Mouse (Mus musculus) stomach, postnatal 0 days (tissue): ENCODE measurements around the gene Gabrg3. TPM values are rescaled to one million over a fixed set of nuclear protein-coding genes. Genes with fewer than 3 reads are reported as not detected.

ENCODE experiments used
- ATAC-seq: fragments of 200-750 bp; cut with Nextera tagmentation; 2 replicates; pipeline ENCODE4 v1.8.0; 2017; ENCODE audit not compliant: low FRiP score, low TSS enrichment
- DNase-seq: peaks from one replicate; pipeline ENCODE4 v3.0.0-alpha.2; 2016; ENCODE audit warnings: low spot score
- H3K27ac ChIP-seq: fragments of 300-500 bp; sonication (generic); replicated peaks from 2 replicates; pipeline ENCODE4 v1.5.1; 2014; ENCODE audit warnings: mild to moderate bottlenecking, control low read depth
- H3K27me3 ChIP-seq: fragments of 300-500 bp; sonication (generic); 2 replicates; pipeline ENCODE4 v1.6.1; 2014; ENCODE audit warnings: low read length; ENCODE audit not compliant: control insufficient read depth, insufficient read depth
- H3K36me3 ChIP-seq: fragments of 300-500 bp; sonication (generic); 2 replicates; pipeline ENCODE4 v1.6.1; 2014; ENCODE audit warnings: low read length, mixed read lengths; ENCODE audit not compliant: control insufficient read depth, insufficient read depth
- H3K4me1 ChIP-seq: fragments of 300-500 bp; sonication (generic); replicated peaks from 2 replicates; pipeline ENCODE4 v1.6.1; 2014; ENCODE audit warnings: antibody characterized with exemption; ENCODE audit not compliant: control insufficient read depth, insufficient read depth
- H3K4me2 ChIP-seq: fragments of 300-500 bp; sonication (generic); replicated peaks from 2 replicates; pipeline ENCODE4 v1.6.1; 2014; ENCODE audit warnings: low read depth, mild to moderate bottlenecking, control low read depth, moderate library complexity
- H3K4me3 ChIP-seq: fragments of 300-500 bp; sonication (generic); 2 replicates; pipeline ENCODE4 v1.5.1; 2014; ENCODE audit warnings: low read depth, low read length, control low read depth
- H3K9ac ChIP-seq: fragments of 300-500 bp; sonication (generic); 2 replicates; pipeline ENCODE4 v1.6.1; 2014; ENCODE audit warnings: mild to moderate bottlenecking, low read length, control low read depth, mixed read lengths
- H3K9me3 ChIP-seq: fragments of 300-500 bp; sonication (generic); 2 replicates; pipeline ENCODE4 v1.6.1; 2016; ENCODE audit warnings: low read length; ENCODE audit not compliant: control insufficient read depth
- CTCF ChIP-seq: IDR thresholded peaks from 2 replicates; pipeline ENCODE4 v1.5.1; 2016; ENCODE audit warnings: antibody characterized with exemption, low read depth, mild to moderate bottlenecking, moderate library complexity
- EP300 ChIP-seq: optimal IDR thresholded peaks from 2 replicates; pipeline ENCODE3; 2016; ENCODE audit warnings: antibody characterized with exemption
- WGBS: fragments of 180-500 bp; shearing (Covaris S2); extraction: QIAGEN DNeasy Blood & Tissue Kit; methylation state at CpG from one replicate; pipeline ENCODE4 v1.1.7; 2014; 5-methylcytosine and 5-hydroxymethylcytosine counted together
- polyA plus RNA-seq: library from polyadenylated mRNA; unstranded; fragments of >200 nt; fragmentation: Nextera tagmentation; extraction: Ambion mirVana; gene quantifications from 2 replicates; pipeline ENCODE4 v1.2.1, GENCODE M21; 2015

The Gabrg3 gene
- polyA plus RNA-seq, 1 experiment from 2014 or later: 0.56 TPM

- DNase-seq: no peak
- Histone ChIP-seq H3K9me3 (no peaks in the 10 kb centered on the region), H3K27me3 (no peaks in the 10 kb centered on the region), H3K4me1 (no peaks in the 10 kb centered on the region), H3K4me3 (no peak overlapping the region), H3K27ac (no peak overlapping the region), H3K36me3 (no peaks in the 10 kb centered on the region), H3K4me2 (no peak overlapping the region), H3K9ac (no peak overlapping the region)
- no peak for ATAC-seq
- TF ChIP-seq CTCF (no peak), EP300 (no peak)
- WGBS: 80% methylated on average over 4 of the region's 4 CpGs
These were observed 56.7 kb downstream of the Gabrg3 start for GRCm38 (mm10) chr7:57330240-57330639.

DNA sequence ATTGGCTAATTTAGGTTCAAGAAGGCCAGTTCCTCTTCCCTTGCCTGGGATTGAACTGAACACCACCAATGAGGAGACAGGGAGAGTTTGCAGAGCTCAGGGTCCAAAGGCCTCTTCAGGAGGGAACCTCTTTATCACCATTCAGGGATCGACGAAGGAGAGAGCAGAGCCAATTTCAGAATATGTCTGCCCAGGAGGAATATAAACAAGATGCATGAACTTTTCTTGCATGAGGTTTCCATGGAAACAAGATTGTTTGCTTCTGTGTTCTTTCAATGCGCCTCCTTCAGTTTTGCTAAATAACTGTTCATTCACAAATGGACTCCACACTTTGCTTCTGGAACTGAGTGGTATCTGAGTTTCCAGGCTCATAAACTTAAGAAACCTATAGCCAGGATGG is 62.5 kb downstream of the Gabrg3 start:
- Histone ChIP-seq H3K27ac (no peak overlapping the region), H3K4me1 (no peaks in the 10 kb centered on the region), H3K27me3 (no peaks in the 10 kb centered on the region), H3K9me3 (no peaks in the 10 kb centered on the region), H3K9ac (no peak overlapping the region), H3K4me3 (no peak overlapping the region), H3K4me2 (no peak overlapping the region), H3K36me3 (no peaks in the 10 kb centered on the region)
- DNase-seq (no peak), ATAC-seq (no peak)
- no peak for TF ChIP-seq CTCF
- no peak for TF ChIP-seq EP300
- WGBS: 58% methylated on average over 3 of the region's 3 CpGs

DNA sequence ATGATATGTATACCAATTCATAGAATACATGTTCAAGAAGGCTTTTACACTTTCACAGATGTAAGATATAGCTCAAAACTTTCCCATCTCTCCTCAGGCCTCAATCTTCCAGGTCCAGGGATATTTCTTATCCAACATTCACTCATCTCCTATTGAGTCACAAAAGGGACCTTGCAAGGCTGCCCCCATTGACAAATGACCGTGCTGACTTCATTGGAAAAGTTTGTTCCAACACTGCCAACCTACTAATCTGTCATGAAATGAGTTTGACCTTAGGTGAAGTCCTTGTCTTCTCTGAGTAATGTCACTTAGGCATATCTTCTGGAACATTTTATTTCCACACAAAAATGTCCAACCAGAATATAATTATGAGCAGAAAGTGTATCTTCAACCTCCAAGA is 64.9 kb downstream of the Gabrg3 start:
- Histone ChIP-seq H3K4me2 (no peak overlapping the region), H3K36me3 (no peaks in the 10 kb centered on the region), H3K9me3 (no peaks in the 10 kb centered on the region), H3K9ac (no peak overlapping the region), H3K4me3 (no peak overlapping the region), H3K27me3 (no peaks in the 10 kb centered on the region), H3K4me1 (no peaks in the 10 kb centered on the region), H3K27ac (no peak overlapping the region)
- TF ChIP-seq EP300: no peak
- no peak for TF ChIP-seq CTCF
- ATAC-seq (no peak), DNase-seq (no peak)
- 62% methylated on average over 1 of the region's 1 CpGs for WGBS

DNA sequence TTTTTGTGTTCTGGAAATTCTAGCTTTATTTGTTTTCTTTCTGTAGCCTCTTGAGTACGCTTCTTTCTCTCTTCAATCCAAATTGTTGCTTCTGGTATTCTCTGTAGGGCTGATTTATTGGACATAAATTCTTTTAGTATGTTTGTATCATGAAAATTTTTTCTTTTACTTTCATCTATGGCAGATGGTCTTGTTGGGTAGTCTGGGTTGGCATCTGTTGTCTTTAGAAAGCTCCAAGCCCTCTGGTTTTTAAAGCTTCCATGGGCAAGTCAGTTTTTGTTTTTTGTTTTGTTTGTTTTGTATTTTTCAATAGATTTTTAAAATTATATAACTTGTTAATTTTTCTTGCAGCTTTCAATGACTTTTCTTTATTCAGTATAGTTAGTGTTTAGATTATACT is 72.0 kb downstream of the Gabrg3 start:
- H3K27me3 ChIP-seq: no peaks in the 10 kb centered on the region
- H3K4me2 ChIP-seq: no peak overlapping the region
- WGBS: 62% methylated on average over 1 of the region's 1 CpGs
- H3K9me3 ChIP-seq: no peaks in the 10 kb centered on the region
- no peak for TF ChIP-seq CTCF
- TF ChIP-seq EP300: no peak
- no peak overlapping the region for H3K27ac ChIP-seq
- no peak for DNase-seq
- ATAC-seq: no peak
- no peak overlapping the region for H3K4me3 ChIP-seq
- H3K36me3 ChIP-seq: no peaks in the 10 kb centered on the region
- no peak overlapping the region for H3K9ac ChIP-seq
- H3K4me1 ChIP-seq: no peaks in the 10 kb centered on the region

DNA sequence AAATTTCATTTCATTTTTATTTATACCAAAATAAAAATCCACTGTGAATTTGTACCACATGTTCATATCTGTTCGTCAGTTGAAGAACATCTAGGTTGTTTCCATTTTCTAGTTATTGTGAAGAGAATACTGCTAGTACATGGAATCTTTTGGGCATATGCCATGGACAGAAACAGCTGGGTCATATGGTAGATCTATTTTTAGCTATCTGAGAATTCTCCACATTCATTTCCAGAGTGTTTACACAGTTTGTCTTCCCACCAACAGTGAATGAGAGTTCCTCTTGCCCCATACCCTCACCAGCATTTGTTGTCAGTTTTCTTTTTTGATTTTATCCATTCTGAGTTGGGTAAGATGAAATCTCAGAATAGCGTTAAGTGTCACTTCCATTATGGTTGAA is 75.0 kb downstream of the Gabrg3 start:
- TF ChIP-seq CTCF (no peak), EP300 (no peak)
- no peak overlapping the region for H3K9ac ChIP-seq
- no peak overlapping the region for H3K27ac ChIP-seq
- ATAC-seq (no peak), DNase-seq (no peak)
- H3K9me3 ChIP-seq: no peaks in the 10 kb centered on the region
- no peaks in the 10 kb centered on the region for H3K36me3 ChIP-seq
- no peaks in the 10 kb centered on the region for H3K4me1 ChIP-seq
- H3K27me3 ChIP-seq: no peaks in the 10 kb centered on the region
- H3K4me3 ChIP-seq: no peak overlapping the region
- H3K4me2 ChIP-seq: no peak overlapping the region
- 73% methylated on average over 2 of the region's 2 CpGs for WGBS

DNA sequence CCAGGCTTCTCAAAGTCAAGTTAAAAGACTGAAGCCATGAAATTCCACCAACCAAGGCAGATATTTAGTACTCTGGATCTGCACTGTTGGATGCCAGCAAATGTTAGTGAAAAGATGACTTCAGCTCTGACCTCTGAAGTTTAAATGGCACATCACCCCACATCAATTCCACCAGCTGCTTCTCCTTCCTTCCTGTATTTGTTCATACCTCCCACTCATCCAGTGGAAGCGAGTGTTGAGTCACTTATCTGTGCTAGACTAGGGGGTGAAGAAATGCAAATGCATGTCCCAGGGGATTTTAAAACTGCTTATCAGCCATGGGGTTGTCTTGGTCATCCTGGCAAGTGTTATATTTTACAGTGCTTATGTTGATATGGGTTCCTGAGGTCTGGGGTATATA is 79.7 kb downstream of the Gabrg3 start:
- no peaks in the 10 kb centered on the region for H3K4me1 ChIP-seq
- H3K4me3 ChIP-seq: no peak overlapping the region
- ATAC-seq (no peak), DNase-seq (no peak)
- H3K4me2 ChIP-seq: no peak overlapping the region
- H3K27me3 ChIP-seq: no peaks in the 10 kb centered on the region
- no peaks in the 10 kb centered on the region for H3K9me3 ChIP-seq
- 43% methylated on average over 1 of the region's 1 CpGs for WGBS
- H3K36me3 ChIP-seq: no peaks in the 10 kb centered on the region
- no peak overlapping the region for H3K9ac ChIP-seq
- no peak overlapping the region for H3K27ac ChIP-seq
- no peak for TF ChIP-seq EP300
- no peak for TF ChIP-seq CTCF
